Mouse (Mus musculus): Measurements from ENCODE around the gene Gm9008. TPM values are rescaled to one million over a fixed set of nuclear protein-coding genes. Genes with fewer than 3 reads are reported as not detected.
"Not testable (repeated sequence)": the region's sequence is repeated elsewhere in the genome, so short reads cannot be mapped to it uniquely, and the experiment has no call there.

Gm9008 gene
- total RNA-seq (2021): 5.7 and 8.2 TPM in 2 replicates
- long read RNA-seq, partial matches to known transcripts: 0 of 1 reads
- long read RNA-seq, other reads (novel, unspliced or antisense): 0 of 1 reads

DNA sequence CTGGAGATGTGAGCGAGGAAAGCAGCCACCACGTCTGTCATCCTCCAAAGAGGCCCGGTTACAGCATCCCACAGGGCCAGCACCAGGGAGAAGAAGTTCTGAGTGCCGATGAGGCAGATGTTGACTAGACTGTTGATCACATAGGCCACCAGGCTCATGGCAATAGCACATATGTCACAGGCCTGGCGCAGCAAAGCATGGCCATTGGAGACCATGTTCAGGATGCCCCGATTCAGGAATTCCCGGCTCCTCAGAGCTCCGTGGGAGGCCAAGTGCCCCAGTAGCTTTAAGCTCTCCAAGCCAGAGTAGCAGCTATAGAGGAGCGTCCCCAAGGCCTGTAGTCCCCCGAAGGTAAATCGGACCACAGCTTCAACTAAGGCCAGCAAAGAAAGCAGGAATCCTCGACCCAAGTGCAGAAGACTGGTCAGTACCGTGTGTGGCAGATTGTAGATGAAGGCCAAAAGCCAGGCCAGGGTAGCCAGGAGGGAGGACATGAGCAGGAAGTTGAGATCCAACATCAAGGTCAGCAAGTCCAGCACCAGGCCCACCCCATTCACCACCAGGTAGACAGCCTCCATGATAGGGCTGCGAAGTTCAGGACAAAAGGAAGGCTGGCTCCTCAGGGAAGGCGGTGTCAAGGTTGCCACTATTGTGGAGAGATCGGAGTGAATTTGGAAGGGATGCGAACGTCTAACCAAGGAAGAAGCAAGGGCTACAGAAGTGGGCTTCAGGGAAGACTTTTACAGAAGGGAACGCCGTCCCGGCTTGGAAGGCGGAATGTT, at the start of gene Gm9008:
Gene Gm9008, minus strand, starts transcription at position 731 of the 782 bp plus-strand sequence.
- DNase-seq: not testable (repeated sequence)

- no peak for DNase-seq
These were observed 24.5 kb upstream of the Gm9008 start for GRCm38 (mm10) chr6:76521975-76522641.

DNA sequence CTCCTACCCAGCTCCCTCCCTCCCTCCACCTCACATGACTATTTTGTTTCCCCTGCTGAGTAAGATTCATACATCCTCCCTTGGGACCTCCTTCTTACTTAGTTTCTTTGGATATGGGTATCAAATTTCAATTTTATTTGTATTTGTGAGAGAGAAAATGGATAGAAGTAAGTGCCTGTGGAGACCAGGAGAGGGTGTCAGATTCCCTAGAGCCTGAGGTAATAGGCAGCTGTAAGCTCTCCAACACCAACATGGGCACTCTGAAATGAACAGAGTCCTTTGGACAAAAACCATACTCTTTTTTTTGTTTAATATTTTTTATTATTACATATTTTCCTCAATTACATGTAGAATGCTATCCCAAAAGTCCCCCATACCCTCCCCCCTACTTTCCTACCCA, 12.6 kb upstream of the Gm9008 start:
- no peak for DNase-seq

- not testable (repeated sequence) for DNase-seq
These were observed 1.2 kb downstream of the Gm9008 start for GRCm38 (mm10) chr6:76496335-76496734.

DNA sequence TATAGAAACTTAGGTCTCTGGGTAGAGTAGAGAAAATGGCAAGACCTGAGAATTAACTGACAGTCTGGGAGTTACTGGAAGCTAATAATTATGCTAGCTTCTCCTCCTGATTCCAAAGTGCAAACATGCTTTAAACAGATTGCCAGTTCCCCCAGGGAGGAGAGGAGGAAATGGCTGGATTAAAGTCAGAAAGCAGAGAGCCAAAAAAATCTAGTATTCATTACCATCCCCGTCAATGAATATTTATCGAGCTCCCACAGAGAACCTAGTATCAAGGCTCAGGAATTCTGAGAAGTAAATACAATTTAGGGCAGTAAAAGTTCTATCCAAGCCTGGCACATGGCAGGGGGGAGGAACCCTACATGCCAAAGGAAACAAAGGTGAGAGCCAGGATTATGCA, 29.4 kb downstream of the Gm9008 start:
- DNase-seq: no peak

Measured in adrenal gland, postnatal 25 days (tissue).